Mouse (Mus musculus): ENCODE results near the gene Vmn1r19.
"Not testable (repeated sequence)": the region's sequence is repeated elsewhere in the genome, so short reads cannot be mapped to it uniquely, and the experiment has no call there.

Vmn1r19 gene

DNA sequence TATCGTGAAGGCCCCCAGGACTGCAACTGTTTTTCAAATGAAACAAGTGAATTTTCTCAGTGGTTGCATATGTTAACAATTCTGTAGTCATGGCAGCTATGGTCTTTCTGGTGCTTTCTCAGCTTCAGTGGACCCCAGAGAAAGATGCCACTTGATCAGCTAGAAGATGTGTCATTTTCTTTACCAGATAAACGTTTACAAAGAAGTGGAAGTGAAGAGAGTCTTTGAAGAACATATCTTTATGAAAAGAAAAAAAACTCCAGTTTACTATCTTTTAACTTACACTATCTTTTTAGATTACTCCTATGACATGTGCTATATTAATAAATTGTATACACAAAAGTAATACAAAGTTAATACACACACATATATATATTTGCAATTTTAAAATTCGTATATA, at the start of gene Vmn1r19:
Gene Vmn1r19 (plus strand): TSS at position 301 of the 400 bp plus-strand sequence.
- not testable (repeated sequence) for DNase-seq (ENCODE audit: low spot score in 2 of 2)

DNA sequence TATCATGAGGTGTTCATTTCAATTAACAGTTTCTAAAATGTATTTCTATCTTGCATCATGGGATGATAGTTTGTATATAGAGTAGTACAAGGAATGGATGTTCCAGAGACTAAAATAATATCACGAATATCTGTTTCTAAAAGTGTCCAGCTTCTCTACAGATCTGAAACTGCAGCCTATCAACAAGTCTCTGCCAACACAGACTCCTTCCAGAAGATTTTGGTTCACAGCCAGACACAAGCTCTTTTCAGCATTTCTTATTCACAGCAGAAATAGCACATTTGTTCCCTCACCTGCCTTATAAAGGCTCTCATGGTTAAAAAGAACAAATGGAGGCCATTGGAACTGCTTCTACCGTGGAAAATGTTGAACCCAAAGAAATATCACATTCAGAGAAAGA, 46.7 kb upstream of the Vmn1r19 start:
- DNase-seq (ENCODE audit: low spot score in 2 of 2), result no peak

DNA sequence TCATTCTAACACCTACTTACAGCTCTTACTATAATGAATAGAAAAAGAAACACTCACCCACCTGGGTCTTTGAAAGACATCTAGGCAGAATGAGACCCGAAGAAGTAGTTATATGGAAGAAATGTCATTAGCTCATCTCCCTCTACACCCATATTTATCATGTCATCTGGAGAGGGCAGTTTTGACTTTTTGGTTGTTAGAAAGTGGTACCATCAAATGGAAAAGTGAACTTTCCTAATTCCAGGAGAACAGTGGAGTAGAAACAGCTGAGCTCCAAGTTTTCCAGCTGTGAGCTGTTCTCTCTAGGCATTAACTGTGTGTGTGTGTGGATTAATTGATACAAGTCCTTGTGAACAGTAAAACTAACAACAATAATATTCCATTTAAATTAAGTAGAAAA, 40.0 kb upstream of the Vmn1r19 start, which contains the start of gene Vmn1r17:
Gene Vmn1r17 (minus strand): TSS at position 101 of the 400 bp plus-strand sequence.
- no peak for DNase-seq (ENCODE audit: low spot score in 2 of 2)

DNA sequence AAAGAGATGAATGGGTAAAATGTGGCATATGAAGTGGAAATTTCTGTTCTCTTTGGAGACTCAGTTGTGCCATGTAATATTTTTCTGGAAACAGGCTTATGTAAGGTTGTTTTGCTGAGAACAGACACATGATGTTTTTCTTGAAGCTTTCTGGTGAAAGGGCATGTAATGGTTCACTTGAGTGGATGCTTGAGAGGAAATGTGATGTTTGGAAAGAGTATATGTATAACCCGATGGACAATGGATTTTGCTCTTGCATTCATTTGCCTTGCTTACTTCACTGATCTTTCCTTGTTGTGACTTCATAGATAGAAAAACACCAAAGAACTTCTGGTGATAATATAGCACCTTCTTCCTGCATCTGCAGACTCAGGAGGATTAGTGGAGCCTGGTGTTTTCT, 37.7 kb upstream of the Vmn1r19 start:
- DNase-seq (ENCODE audit: low spot score in 2 of 2), result not testable (repeated sequence)

DNA sequence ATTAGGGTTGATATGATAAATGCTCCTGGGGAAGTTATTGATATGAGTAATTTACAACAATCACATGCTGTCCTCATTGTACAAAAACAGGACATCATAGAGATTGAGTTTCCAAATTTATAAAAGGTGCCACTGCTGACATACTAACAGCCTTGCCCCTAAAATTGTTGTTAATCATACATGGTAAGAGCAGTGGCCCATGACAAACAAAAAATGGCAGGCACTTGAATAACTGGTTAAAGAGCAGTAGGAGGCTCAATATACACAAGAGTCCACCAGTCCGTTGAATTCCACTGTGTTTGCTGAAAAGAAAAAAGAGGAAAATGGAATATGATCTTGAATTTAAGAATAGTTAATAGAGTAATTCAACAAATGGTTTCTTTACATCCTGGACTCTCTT, 36.1 kb upstream of the Vmn1r19 start:
- DNase-seq (ENCODE audit: low spot score in 2 of 2), result no peak

DNA sequence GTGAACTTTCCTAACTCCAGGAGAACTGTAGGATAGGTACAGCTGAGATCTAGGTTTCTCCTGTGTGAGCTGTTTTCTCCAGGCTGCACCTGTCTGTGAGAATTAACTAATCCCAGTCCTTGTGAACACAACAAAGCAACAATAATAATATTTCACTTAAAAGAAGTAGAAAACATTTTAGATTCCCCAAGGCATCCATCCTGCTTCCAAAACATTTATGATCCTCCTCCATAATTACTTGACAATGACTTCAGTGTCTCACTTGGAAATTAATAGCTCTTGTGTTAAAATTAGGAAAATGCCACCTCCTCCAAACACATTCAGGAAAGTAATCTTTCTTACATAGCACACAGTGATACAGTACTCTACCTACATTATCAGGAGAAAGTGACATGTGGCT, 7.9 kb upstream of the Vmn1r19 start, which contains the start of gene Vmn1r18:
Gene Vmn1r18 (minus strand): TSS at position 101 of the 400 bp plus-strand sequence.
- DNase-seq (ENCODE audit: low spot score in 2 of 2), result no peak

DNA sequence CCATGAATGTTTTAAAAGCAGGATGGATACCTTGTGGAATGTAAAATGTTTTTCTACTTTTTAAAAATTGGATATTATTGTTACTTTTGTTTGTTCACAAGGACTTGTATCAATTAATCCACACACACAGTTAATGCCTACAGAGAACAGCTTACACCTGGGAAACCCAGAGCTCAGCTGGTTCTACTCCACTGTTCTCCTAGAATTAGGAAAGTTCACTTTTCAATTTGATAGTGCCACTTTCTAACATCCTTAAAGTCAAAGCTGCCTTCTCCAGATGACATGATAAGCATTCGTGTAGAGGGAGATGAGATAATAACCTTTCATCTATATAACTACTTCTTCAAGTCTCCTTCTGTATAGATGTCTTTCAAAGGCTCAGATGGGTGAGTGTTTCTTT, 25.1 kb downstream of the Vmn1r19 start, which contains the start of gene Vmn1r20:
Gene Vmn1r20 (plus strand): TSS at position 301 of the 400 bp plus-strand sequence.
- no peak for DNase-seq (ENCODE audit: low spot score in 2 of 2)

DNA sequence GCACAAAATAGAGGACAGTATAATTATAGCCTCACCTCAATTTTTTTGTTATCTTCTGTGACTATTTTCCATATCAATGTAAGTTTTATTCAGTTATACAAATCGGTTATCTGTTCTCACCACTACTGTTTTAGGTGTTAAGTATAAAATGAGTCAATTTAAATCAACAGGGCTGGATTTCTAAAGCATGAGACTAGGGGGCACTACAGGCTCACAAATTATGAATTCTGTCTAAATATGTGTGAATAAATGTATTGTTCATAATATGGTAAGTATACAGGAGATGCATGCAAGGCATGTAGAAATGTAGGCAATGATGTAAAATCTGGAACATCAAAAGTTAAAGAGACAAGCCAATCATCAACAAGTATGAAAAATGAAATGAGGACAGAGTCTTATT, 27.6 kb downstream of the Vmn1r19 start:
- DNase-seq (ENCODE audit: low spot score in 2 of 2), result no peak

Data from frontal cortex, postnatal 10 days (tissue).